Mouse (Mus musculus) mesoderm, embryonic 11.5 days (tissue): ENCODE measurements around the gene Car5a.

Experiments used
- DNase-seq: peaks from one replicate; pipeline ENCODE4 v3.0.0-alpha.2; 2012; ENCODE audit warnings: low read depth, low spot score

Car5a gene

DNA sequence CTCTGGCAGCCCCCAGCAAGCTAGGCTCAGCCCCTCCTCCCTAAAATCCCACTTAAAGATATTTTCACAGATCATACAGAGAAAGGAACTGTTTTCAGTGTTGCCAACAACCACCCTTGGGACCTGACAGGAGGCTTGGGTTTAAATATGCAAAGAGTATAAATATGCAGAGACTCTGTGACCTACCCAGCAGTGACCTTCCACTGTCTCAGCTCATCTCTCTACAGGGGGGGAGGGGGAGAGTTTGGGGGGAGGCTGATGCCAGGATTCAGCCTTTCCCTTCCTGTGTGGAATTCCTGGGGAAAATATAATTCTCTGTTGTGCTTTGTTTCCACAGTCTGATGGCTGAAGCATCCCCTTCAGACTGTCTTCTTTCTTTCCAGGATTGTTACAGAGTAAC, 9.8 kb downstream of the Car5a start:
- no peak for DNase-seq

- peak; percentile 65 for DNase-seq
Measured at GRCm38 (mm10) chr8:121934506-121934905, 10.2 kb downstream of the Car5a start.

- no peak for DNase-seq
Measured at GRCm38 (mm10) chr8:121932668-121933520, 11.8 kb downstream of the Car5a start.

DNA sequence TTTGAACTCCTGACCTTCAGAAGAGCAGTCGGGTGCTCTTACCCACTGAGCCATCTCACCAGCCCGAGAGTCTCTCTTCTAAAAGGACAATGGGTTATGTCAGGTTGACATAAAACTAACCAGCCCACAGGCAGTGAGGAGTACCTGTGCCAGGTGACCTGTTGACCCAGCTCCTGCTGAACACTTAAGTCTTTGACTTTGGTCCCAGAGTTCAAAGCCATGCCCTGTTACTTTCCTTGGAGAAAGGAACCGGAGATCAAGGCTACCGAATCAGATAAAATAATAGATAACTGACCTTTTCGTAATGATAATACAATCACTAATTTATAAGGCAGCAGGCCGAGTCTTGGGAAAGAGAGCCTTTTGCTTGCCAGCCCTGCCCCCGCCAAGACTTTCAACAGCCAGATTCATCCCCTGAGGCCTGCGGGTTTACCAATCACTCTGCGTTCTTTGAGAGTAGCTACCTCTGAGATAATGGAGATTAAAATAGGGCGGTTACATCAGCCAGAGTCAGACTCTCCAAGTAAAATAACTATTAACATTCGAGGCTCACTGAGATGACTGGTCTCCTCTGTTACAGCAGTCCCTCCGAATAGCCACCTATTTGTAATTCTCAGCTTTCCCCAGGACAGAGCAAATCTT, 12.6 kb downstream of the Car5a start:
- no peak for DNase-seq

DNA sequence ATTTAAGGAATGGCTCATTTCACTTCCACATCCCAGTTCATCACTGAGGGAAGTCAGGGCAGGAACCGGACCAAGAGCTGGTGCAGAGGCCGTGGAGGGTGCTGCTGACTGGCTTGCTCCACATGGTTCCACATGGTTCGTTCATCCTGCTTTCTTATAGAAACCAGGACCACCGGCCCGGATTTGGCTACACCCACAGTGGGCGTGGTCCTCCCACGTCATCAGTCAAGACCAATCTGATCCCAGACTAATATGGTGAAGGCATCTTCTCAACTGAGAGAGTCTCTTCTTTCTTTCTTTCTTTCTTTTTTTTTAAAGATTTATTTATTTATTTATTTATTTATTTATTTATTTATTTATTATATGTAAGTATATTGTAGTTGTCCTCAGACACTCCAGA, 13.1 kb downstream of the Car5a start:
- DNase-seq: no peak

DNA sequence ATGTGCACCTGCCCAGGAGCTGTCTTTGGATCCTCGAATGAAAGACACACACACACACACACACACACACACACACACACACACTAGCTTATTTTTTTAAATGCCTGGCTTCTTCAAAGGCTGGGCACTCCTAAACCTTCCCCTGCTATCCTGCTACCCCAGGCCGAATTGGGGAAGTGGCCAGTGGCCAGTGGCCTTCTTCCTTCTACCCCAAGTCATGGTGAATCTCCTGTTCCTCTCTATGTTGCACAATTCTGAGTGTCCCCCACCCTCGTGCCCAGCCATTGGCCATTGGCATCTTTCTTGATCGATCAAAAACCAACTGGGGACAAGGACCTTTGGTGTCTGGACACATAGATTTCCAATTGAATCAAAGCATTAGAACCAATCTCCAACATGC, 14.7 kb downstream of the Car5a start:
- DNase-seq: no peak

- DNase-seq: no peak
Measured at GRCm38 (mm10) chr8:121927316-121927715, 17.4 kb downstream of the Car5a start.

GRCm38 (mm10) chr8:121926266-121926665, 18.4 kb downstream of the Car5a start:
- no peak for DNase-seq

DNA sequence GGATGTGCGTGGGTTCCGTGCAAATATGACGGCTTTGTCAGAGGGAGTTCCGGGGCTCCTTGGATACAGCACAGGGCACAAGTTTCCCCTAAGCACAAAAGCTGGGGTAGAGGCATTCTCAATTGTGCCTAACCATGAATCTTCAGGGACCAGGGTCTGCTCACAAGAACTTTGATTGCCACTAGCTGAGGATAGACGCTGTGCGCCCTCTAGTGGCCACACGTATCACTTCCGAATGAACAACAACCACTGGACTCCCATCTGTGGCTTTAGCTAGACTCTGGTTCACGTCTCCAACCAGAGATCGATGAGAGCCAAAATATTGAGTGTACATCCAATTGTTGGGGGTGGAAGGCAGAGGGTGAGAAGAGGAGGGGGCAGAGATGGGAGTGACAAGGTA, 19.1 kb downstream of the Car5a start:
- DNase-seq: peak; percentile 89

- DNase-seq: no peak
Measured at GRCm38 (mm10) chr8:121924681-121925080, 20.0 kb downstream of the Car5a start.

GRCm38 (mm10) chr8:121922101-121922500, 22.6 kb downstream of the Car5a start:
- no peak for DNase-seq

- no peak for DNase-seq
Measured at GRCm38 (mm10) chr8:121921582-121921981, 23.1 kb downstream of the Car5a start.

- peak; percentile 46 for DNase-seq
Measured at GRCm38 (mm10) chr8:121919731-121920130, 25.0 kb downstream of the Car5a start.

DNA sequence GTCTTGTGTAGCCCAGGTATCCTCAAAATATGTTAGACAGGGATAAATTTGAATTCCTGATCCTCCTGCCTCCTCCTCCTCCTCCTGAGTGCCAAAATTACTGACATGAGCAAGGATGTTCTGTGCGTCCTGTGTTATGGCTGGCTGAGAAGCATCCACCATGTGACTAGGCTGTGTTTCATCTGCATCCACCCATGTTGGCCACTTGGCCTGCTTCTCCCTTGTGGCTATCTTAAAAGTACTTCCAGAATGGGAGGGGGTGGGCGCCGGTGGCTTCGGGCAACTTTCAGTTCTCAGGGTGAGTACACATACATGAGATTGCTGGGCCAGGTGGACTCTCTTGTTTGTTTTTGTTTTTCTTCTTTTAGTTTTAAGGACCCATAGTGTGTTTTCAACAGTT, 25.5 kb downstream of the Car5a start:
- no peak for DNase-seq

DNA sequence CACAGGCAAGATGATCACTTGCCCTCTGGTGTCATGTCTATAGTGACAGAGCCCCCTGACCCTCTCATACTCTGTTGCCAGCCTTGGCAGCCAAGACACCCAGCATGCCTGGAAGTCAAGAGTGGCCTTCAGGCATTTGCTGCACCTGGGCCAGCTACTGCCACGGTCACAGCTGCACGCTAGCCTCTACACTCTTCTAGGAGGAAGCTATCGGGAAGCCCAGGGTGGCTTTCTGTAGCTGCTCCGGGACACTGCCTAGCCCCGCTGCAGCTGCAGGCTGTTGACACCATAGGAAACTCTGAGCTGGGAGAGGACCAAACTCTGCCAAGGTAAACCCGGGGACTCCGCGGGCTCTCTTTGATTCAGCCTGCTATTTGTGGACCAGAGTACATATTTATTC, 31.3 kb downstream of the Car5a start:
- no peak for DNase-seq

DNA sequence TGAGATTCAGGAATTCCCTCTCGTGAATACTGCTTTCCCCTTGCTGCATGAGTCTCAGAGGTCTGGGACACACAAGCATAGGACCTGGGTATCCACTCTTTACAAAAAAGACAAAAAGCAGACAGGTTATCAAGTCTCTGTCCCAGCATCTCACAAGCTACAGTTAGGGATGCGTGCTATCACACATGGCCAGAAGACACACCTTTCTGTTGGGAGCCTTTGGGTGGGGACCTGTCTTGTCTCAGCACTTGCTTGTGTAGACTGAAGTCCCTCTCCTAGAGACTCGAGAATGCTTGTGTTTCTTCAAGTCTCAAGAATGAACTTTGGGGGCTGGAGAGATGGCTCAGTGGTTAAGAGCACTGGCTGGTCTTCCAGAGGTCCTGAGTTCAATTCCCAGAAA, 31.9 kb downstream of the Car5a start:
- no peak for DNase-seq

DNA sequence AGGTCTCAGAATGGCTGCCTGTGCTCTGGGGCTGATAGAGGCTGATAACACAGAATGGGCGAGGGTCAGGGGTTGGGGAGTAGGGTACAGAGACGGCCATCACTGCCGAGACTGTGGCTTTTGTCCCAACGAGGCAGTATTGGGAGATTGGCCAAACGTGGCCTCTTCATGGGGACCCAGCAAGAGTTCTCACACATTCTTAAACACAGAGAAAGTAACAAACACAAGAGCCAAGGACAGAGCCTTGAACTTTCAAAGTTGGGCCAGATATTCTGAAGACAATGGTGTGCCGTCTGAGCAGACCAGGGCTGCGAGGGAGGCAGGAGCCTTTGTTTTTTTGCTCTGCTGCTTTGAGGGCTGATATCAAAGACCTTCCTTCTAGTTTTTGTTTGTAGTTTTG, 32.7 kb downstream of the Car5a start:
- no peak for DNase-seq

GRCm38 (mm10) chr8:121911400-121911799, 33.3 kb downstream of the Car5a start:
- DNase-seq: no peak

GRCm38 (mm10) chr8:121909663-121910062, 35.0 kb downstream of the Car5a start:
- peak; percentile 84 for DNase-seq

GRCm38 (mm10) chr8:121909148-121909541, 35.6 kb downstream of the Car5a start:
- no peak for DNase-seq

- DNase-seq: no peak
Measured at GRCm38 (mm10) chr8:121908378-121909147, 36.1 kb downstream of the Car5a start.

DNA sequence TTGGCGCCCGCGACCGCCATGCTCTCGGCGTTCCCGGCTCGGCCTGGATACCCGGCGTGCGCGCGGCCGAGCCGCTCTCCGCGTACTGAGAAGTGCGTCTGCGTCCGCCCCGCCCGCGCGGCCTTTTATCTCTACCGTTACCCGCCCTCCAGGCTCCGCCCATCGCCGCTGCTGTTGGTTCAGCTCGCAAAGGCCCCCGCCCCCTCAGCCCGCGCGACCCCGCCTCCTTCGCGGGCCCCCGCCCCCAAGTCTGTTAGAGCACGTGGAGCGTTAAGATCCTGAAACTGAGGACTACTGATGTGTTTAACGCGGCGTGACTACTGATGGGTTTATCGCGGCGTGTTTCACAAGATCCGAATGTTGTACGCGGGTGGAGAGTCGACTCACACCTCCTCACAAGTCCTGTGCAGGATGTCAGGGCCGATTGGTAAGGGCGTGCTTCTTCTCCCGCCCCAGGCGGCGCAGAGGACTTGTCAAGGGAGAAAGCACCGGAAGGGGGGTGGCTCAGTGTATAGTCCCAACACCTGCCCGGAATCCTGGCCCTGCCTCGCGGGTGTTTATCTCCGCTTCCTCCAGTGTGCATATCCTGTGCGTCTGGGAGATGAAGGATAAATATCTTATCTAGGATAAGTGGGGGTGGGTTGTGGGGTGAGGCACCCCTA, 37.0 kb downstream of the Car5a start, which contains the start of gene Slc7a5:
TSS of gene Slc7a5 (minus strand) at position 108 of the 662 bp plus-strand sequence.
- DNase-seq: peak; percentile 96
